Mouse (Mus musculus): ENCODE results near the gene Mroh2a. TPM values are rescaled to one million over a fixed set of nuclear protein-coding genes. Genes with fewer than 3 reads are reported as not detected.

Gene Mroh2a
- total RNA-seq (2014; rRNA removed) (0.27 and 1.0 TPM in 2 replicates), polyA plus RNA-seq (2012; rRNA removed) (0.77 and 0.82 TPM in 2 replicates)

DNA sequence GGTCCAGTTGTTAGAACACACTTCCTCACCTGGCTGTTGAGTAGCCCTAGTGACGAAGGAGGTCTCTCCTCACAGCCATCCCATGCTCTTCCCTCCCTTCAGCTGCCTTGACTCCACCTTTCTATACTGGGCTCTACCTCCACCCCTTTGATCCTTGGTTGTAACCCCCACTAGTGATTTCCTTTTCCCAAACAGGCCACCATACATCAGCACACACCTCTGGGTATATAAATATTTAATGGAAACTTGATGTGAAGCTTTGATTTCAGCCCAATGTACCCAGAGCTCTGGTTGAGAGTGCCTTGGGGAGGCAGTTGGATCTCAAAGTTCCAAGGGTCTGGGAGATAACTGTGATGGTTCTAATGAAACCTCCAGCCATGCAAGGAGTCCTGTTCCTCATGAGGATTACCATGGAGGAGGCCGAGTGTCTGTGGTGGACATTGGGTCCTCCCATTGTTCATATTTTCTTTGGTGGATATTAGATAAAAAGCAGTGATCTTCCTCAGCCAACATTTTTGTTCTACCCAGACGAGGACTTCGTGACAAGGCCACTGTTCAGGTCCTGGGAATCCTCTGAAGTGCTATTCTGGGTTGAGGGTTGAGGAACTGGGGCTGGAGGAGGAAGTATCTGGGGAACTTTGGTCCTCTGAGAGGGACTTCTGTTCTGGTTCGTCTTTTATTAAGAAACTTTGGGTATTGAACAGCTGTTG lies at the start of gene Mroh2a:
TSS of gene Mroh2a (plus strand) at position 317 of the 710 bp plus-strand sequence.
- no peak for TF ChIP-seq POLR2A (IDR thresholded peaks at IDR 0.05; ENCODE audit: extremely low read depth, insufficient read depth, low read length)
- TF ChIP-seq CTCF (IDR thresholded peaks at IDR 0.05; ENCODE audit: low read depth, low read length) = no peak
- no peak within 1 kb of the TSS for H3K9ac ChIP-seq (ENCODE audit: low read depth, low read length)
- WGBS = 52% methylated on average over 5 of the region's 5 CpGs
- H3K36me3 ChIP-seq (ENCODE audit: control insufficient read depth, insufficient read depth, low read length) = no peaks in the 10 kb centered on the region
- H3K4me1 ChIP-seq (ENCODE audit: control insufficient read depth, insufficient read depth, low read length) = peaks cover 2% of the 10 kb centered on the region; the same call in 1 of the 2 replicates
- H3K79me2 ChIP-seq (ENCODE audit: control insufficient read depth, insufficient read depth, low read length) = no peaks in the 10 kb centered on the region
- H3K27ac ChIP-seq (replicated peaks; ENCODE audit: insufficient read depth, low read depth, low read length) = no peak within 1 kb of the TSS
- peak; percentile 60 for DNase-seq (ENCODE audit: extremely low read depth, low read depth, low spot score)
- H3K27me3 ChIP-seq (ENCODE audit: control insufficient read depth, insufficient read depth, low read length) = no peaks in the 10 kb centered on the region
- no peak within 1 kb of the TSS for H3K4me3 ChIP-seq (ENCODE audit: insufficient read depth, low read depth, low read length)

DNA sequence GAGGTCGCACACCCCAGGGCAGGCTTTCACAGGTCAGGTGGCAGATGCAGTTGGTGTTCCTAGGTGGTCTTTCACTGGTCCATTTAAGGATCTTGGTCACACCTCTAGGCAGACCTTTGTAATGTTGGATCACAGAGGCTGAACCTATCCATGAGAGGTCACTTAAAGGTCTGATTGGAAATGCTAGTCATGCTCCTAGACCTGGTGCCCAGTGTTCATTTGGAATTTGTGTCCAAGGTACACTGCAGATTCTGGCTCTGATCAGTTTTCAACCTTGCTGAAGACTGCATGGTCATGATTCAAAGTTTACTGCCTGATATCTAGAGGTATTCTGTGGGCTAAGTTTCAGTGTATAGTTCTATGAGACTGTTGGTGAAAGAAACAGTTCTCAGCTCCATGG lies 47.1 kb upstream of the Mroh2a start:
- Histone ChIP-seq H3K36me3 (ENCODE audit: control insufficient read depth, insufficient read depth, low read length) (peaks cover 15% of the 10 kb centered on the region), H3K9ac (ENCODE audit: low read depth, low read length) (no peak overlapping the region), H3K4me1 (ENCODE audit: control insufficient read depth, insufficient read depth, low read length) (peaks cover 26% of the 10 kb centered on the region), H3K79me2 (ENCODE audit: control insufficient read depth, insufficient read depth, low read length) (peaks cover 9% of the 10 kb centered on the region; the same call in 1 of the 2 replicates), H3K27me3 (ENCODE audit: control insufficient read depth, insufficient read depth, low read length) (no peaks in the 10 kb centered on the region), H3K4me3 (ENCODE audit: insufficient read depth, low read depth, low read length) (no peak overlapping the region), H3K27ac (replicated peaks; ENCODE audit: insufficient read depth, low read depth, low read length) (peak overlapping the region; percentile 91)
- WGBS = 70% methylated on average over 1 of the region's 1 CpGs
- TF ChIP-seq POLR2A (IDR thresholded peaks at IDR 0.05; ENCODE audit: extremely low read depth, insufficient read depth, low read length) (no peak), CTCF (IDR thresholded peaks at IDR 0.05; ENCODE audit: low read depth, low read length) (no peak)
- DNase-seq (ENCODE audit: extremely low read depth, low read depth, low spot score) = peak; percentile 99

DNA sequence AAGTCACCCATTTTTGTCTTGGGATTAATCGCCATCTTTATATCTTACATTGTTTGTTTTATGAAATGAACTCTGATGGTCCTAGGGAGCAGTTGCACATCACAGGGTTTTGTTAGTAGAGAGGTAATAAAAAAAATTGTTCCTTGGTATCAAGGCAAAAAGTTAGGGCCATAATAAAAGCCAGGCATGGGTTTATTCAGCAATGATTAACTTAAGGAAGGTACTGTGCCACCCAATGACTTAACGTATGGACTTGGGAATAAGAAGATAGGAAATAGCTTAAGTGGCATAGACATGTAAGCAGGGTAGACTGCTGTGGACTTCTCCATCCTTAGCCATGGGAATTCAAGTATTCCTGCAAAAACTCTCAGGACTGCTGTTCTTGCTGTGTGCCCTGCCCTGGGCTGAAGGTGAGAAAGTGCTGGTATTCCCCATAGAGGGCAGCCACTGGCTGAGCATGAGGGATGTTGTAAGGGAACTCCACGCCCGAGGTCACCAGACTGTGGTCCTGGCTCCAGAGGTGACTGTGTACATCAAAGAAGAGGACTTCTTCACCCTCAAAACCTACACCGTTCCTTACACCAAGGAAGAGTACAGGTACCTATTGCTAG lies 40.4 kb upstream of the Mroh2a start:
- no peak for TF ChIP-seq CTCF (IDR thresholded peaks at IDR 0.05; ENCODE audit: low read depth, low read length)
- TF ChIP-seq POLR2A (IDR thresholded peaks at IDR 0.05; ENCODE audit: extremely low read depth, insufficient read depth, low read length) = no peak
- DNase-seq (ENCODE audit: extremely low read depth, low read depth, low spot score) = peak; percentile 47
- Histone ChIP-seq H3K9ac (ENCODE audit: low read depth, low read length) (no peak overlapping the region), H3K4me1 (ENCODE audit: control insufficient read depth, insufficient read depth, low read length) (peaks cover 9% of the 10 kb centered on the region; the same call in 1 of the 2 replicates), H3K4me3 (ENCODE audit: insufficient read depth, low read depth, low read length) (no peak overlapping the region), H3K79me2 (ENCODE audit: control insufficient read depth, insufficient read depth, low read length) (peaks cover 22% of the 10 kb centered on the region; the same call in 1 of the 2 replicates), H3K27me3 (ENCODE audit: control insufficient read depth, insufficient read depth, low read length) (no peaks in the 10 kb centered on the region), H3K36me3 (ENCODE audit: control insufficient read depth, insufficient read depth, low read length) (peaks cover 32% of the 10 kb centered on the region), H3K27ac (replicated peaks; ENCODE audit: insufficient read depth, low read depth, low read length) (no peak overlapping the region)
- WGBS = 58% methylated on average over 5 of the region's 5 CpGs

DNA sequence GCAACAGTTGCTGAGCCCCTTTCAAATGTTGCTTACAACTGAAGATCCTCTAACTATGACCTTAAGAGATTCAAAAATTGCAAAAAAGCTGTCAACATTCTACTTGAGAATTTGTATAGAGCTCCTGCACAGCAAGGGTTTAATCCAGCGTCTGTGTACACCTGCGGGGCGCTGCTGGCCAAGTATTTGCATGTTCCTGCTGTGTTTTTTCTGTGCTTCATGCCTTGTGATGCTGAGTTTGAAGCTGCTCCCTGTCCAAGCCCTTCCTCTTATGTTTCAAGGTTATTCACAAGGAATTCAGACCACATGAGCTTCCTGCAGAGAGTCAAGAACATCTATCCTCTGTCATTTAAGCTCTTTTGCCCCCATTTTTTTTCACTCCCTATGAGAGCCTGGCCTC lies 34.6 kb upstream of the Mroh2a start:
- 88% methylated on average over 3 of the region's 3 CpGs for WGBS
- no peak overlapping the region for H3K9ac ChIP-seq (ENCODE audit: low read depth, low read length)
- no peak for DNase-seq (ENCODE audit: extremely low read depth, low read depth, low spot score)
- H3K4me1 ChIP-seq (ENCODE audit: control insufficient read depth, insufficient read depth, low read length) = peaks cover 23% of the 10 kb centered on the region
- no peaks in the 10 kb centered on the region for H3K27me3 ChIP-seq (ENCODE audit: control insufficient read depth, insufficient read depth, low read length)
- H3K79me2 ChIP-seq (ENCODE audit: control insufficient read depth, insufficient read depth, low read length) = peaks cover 44% of the 10 kb centered on the region
- H3K27ac ChIP-seq (replicated peaks; ENCODE audit: insufficient read depth, low read depth, low read length) = no peak overlapping the region
- H3K4me3 ChIP-seq (ENCODE audit: insufficient read depth, low read depth, low read length) = no peak overlapping the region
- peaks cover 25% of the 10 kb centered on the region for H3K36me3 ChIP-seq (ENCODE audit: control insufficient read depth, insufficient read depth, low read length)
- no peak for TF ChIP-seq CTCF (IDR thresholded peaks at IDR 0.05; ENCODE audit: low read depth, low read length)
- TF ChIP-seq POLR2A (IDR thresholded peaks at IDR 0.05; ENCODE audit: extremely low read depth, insufficient read depth, low read length) = no peak

DNA sequence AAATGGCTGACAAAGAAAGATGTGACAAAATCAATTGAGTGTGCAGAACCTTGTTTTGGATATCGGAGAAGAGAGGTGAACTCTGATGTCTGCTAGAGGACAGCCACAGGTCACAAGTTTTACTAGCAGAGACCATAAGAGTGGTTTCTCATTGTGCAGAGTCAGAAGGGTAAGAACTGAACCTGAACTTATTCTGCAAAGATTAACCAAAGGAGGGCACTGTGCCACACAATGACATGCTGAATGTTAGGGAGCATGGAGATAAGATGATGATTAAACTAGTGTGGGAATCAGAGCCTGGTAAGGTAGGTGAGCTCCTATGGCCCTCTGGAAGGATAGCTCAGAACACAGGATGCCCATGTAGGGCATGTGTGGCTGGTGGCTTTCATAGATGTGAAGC lies 31.1 kb upstream of the Mroh2a start:
- H3K27ac ChIP-seq (replicated peaks; ENCODE audit: insufficient read depth, low read depth, low read length) = no peak overlapping the region
- H3K79me2 ChIP-seq (ENCODE audit: control insufficient read depth, insufficient read depth, low read length) = peaks cover 40% of the 10 kb centered on the region
- H3K27me3 ChIP-seq (ENCODE audit: control insufficient read depth, insufficient read depth, low read length) = no peaks in the 10 kb centered on the region
- peaks cover 21% of the 10 kb centered on the region for H3K4me1 ChIP-seq (ENCODE audit: control insufficient read depth, insufficient read depth, low read length)
- WGBS = 24% methylated on average over 1 of the region's 1 CpGs
- no peak overlapping the region for H3K4me3 ChIP-seq (ENCODE audit: insufficient read depth, low read depth, low read length)
- DNase-seq (ENCODE audit: extremely low read depth, low read depth, low spot score) = peak; percentile 86
- no peak for TF ChIP-seq POLR2A (IDR thresholded peaks at IDR 0.05; ENCODE audit: extremely low read depth, insufficient read depth, low read length)
- TF ChIP-seq CTCF (IDR thresholded peaks at IDR 0.05; ENCODE audit: low read depth, low read length) = no peak
- no peak overlapping the region for H3K9ac ChIP-seq (ENCODE audit: low read depth, low read length)
- peaks cover 10% of the 10 kb centered on the region for H3K36me3 ChIP-seq (ENCODE audit: control insufficient read depth, insufficient read depth, low read length)

DNA sequence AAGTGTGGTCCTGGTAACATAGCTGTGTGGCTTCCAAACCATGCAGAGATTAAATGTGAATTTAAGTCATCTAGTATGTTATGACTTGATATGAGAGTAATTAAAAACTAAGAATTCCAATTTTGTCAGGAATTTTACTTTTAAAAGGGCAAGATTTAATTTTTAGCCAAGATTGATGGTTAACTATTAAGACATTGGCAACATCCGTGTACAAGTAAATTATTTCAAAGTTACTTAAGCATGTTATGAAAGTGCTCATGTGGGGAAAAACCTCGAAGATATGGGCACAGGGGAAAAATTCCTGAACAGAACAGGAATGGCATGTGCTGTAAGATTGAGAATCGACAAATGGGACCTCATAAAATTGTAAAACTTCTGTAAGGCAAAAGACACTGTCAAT lies 29.3 kb upstream of the Mroh2a start:
- peaks cover 19% of the 10 kb centered on the region for H3K4me1 ChIP-seq (ENCODE audit: control insufficient read depth, insufficient read depth, low read length)
- H3K36me3 ChIP-seq (ENCODE audit: control insufficient read depth, insufficient read depth, low read length) = peaks cover 10% of the 10 kb centered on the region
- H3K27me3 ChIP-seq (ENCODE audit: control insufficient read depth, insufficient read depth, low read length) = no peaks in the 10 kb centered on the region
- no peak for TF ChIP-seq CTCF (IDR thresholded peaks at IDR 0.05; ENCODE audit: low read depth, low read length)
- no peak for TF ChIP-seq POLR2A (IDR thresholded peaks at IDR 0.05; ENCODE audit: extremely low read depth, insufficient read depth, low read length)
- H3K4me3 ChIP-seq (ENCODE audit: insufficient read depth, low read depth, low read length) = no peak overlapping the region
- WGBS = 42% methylated on average over 3 of the region's 3 CpGs
- no peak overlapping the region for H3K27ac ChIP-seq (replicated peaks; ENCODE audit: insufficient read depth, low read depth, low read length)
- peaks cover 32% of the 10 kb centered on the region for H3K79me2 ChIP-seq (ENCODE audit: control insufficient read depth, insufficient read depth, low read length)
- DNase-seq (ENCODE audit: extremely low read depth, low read depth, low spot score) = no peak
- H3K9ac ChIP-seq (ENCODE audit: low read depth, low read length) = no peak overlapping the region

Measured in liver, adult 2 months (tissue).